Mouse (Mus musculus) olfactory bulb, adult 2 months (tissue): ENCODE results near the gene Wdr45b.
"Not testable (repeated sequence)": the region's sequence is repeated elsewhere in the genome, so short reads cannot be mapped to it uniquely, and the experiment has no call there.

Experiments used
- CTCF ChIP-seq: fragments of 200-500 bp; IDR thresholded peaks from 2 replicates; pipeline ENCODE4 v1.5.1; 2012; ENCODE audit warnings: low read depth, mild to moderate bottlenecking, low read length, moderate library complexity; ENCODE audit not compliant: insufficient read depth
- POLR2A ChIP-seq: fragments of 200-500 bp; IDR thresholded peaks from 2 replicates; pipeline ENCODE4 v1.6.1; 2012; ENCODE audit warnings: mild to moderate bottlenecking, low read depth, low read length, moderate library complexity; ENCODE audit not compliant: insufficient read depth

- not testable (repeated sequence) for TF ChIP-seq POLR2A, CTCF
These were observed 5.5 kb downstream of the Wdr45b start for GRCm38 (mm10) chr11:121348727-121349126.
